Mouse (Mus musculus): Measurements from ENCODE around the gene Mast3. TPM values are rescaled to one million over a fixed set of nuclear protein-coding genes. Genes with fewer than 3 reads are reported as not detected.
A peak's percentile ranks its signal among the peaks of the same experiment; 100 is the strongest.

Gene Mast3
- polyA plus RNA-seq, 1 experiment from 2014 or later: 13.5 TPM

DNA sequence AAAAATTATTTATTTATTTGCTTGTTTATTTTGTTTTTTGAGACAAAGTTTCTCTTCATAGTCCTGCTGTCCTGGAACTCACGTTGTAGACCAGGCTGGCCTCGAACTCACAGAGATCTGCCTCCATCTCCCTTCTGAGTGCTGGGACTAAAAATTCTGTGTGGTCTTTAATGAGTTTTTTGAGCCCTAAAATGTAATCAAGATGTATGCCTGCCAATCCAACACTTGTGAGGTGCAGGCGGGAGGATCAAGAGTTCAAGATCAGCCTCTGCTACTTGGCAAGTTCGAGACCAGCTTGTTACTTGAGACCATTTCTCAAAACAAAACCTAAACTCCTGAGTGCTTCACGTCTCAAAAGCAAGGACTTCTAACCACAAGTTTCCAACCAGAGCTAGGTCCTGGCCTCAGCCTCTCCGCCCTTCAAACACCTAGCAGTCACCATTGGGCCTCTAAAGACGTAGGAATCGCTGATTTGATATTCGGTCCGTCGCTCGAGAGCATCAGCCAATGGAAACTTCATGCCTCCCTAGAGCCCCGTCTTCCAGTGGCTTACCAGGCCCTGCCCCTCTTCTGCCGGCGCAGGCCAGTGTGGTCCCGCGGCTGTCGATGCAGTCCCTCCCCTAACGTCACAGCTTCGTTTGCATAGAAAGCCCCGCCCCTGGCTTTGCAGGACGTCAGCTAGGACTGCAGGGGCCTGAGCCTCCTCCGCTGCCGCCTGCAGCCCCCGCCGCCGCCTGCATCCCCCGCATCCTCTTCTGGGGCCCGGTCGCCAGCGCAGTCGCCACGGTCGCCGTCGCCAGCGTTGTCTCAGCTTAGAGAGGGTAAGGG, 50.6 kb downstream of the Mast3 start, which contains the start of gene Rab3a:
TSS of gene Rab3a (plus strand) at position 637 of the 828 bp plus-strand sequence.
- H3K9ac ChIP-seq (ENCODE audit: low read depth, low read length): peak within 1 kb of the TSS; percentile 84
- ATAC-seq (ENCODE audit: low read depth): peak; percentile 99
- H3K27ac ChIP-seq (replicated peaks; ENCODE audit: low read depth, low read length): peak within 1 kb of the TSS; percentile 84
- H3K4me2 ChIP-seq (ENCODE audit: low read depth, low read length): peak within 1 kb of the TSS; percentile 94
- H3K9me3 ChIP-seq (ENCODE audit: control insufficient read depth, low read length): no peaks in the 10 kb centered on the region
- 10% methylated on average over 30 of the region's 37 CpGs for WGBS
- peak; percentile 100 for DNase-seq (ENCODE audit: low spot score)
- H3K27me3 ChIP-seq (replicated peaks; ENCODE audit: control insufficient read depth, insufficient read depth, low read length): peaks cover 3% of the 10 kb centered on the region; the same call in 1 of the 2 replicates
- H3K4me3 ChIP-seq (ENCODE audit: low read depth, low read length): peak within 1 kb of the TSS; percentile 76
- H3K36me3 ChIP-seq (ENCODE audit: control insufficient read depth, insufficient read depth, low read length): peaks cover 30% of the 10 kb centered on the region
- H3K4me1 ChIP-seq (ENCODE audit: control insufficient read depth, insufficient read depth, low read length): peaks cover 22% of the 10 kb centered on the region

DNA sequence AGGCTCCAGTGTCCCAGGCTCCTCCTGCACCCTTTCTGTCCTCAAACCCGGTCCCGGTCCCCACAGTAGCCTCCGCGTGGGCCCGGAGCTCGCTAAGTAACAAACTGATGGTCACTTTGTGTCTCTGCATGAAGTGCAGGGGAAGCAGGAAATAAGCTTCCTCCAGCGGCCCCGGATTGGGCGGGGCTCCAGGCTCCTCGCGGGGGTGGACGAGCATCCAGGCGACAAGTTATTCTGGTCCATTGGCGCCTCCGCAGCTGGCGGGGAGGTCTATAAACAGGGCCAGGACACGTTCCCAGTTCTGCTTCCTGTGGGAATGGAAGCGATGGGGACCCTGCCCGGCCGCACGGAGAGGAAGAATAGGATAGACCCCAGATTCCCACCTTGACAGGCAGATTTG, 51.7 kb downstream of the Mast3 start:
- Histone ChIP-seq H3K9me3 (ENCODE audit: control insufficient read depth, low read length) (no peaks in the 10 kb centered on the region), H3K4me3 (ENCODE audit: low read depth, low read length) (no peak overlapping the region), H3K36me3 (ENCODE audit: control insufficient read depth, insufficient read depth, low read length) (peaks cover 22% of the 10 kb centered on the region), H3K9ac (ENCODE audit: low read depth, low read length) (peak overlapping the region; percentile 32; the same call in 1 of the 2 replicates), H3K27me3 (replicated peaks; ENCODE audit: control insufficient read depth, insufficient read depth, low read length) (peaks cover 13% of the 10 kb centered on the region), H3K27ac (replicated peaks; ENCODE audit: low read depth, low read length) (peak overlapping the region; percentile 68), H3K4me1 (ENCODE audit: control insufficient read depth, insufficient read depth, low read length) (peaks cover 22% of the 10 kb centered on the region), H3K4me2 (ENCODE audit: low read depth, low read length) (peak overlapping the region; percentile 30)
- DNase-seq (ENCODE audit: low spot score): peak; percentile 78
- no peak for ATAC-seq (ENCODE audit: low read depth)
- 17% methylated on average over 21 of the region's 21 CpGs for WGBS

DNA sequence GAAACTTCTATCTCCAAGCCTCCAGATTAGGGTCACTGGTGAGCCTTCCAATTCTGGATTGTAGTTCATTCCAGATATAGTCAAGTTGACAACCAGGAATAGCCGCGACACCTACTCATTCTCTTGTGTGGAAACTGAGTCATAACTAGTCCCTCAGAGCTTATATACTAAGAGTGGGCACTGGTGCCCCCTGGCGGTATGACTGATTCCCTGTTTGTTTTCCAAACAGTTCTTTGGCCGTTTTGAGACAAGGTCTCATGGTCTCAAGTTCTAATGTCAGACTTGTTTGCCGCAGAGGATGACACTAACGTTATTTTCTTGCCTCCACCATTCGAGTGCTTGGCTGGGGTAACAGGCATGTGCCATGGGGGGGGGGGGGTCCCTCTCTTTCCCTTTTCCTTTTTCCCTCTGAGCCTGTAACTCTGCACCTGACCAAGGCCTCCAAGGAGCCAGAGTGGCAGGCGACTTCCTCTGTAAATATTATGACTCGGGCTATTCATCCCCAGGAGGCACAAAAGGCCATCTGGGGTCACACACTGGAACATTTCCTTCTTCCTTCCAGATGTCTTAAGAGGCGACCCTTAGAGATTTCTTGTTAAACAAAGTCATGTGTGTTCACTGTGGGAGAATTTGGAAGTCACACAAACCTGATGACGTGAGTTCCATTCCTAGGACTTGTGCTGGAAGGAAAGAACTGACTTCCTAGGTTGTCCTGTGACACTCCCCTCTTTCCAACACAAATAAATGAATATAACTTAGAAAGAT, 52.7 kb downstream of the Mast3 start:
- peaks cover 22% of the 10 kb centered on the region for H3K4me1 ChIP-seq (ENCODE audit: control insufficient read depth, insufficient read depth, low read length)
- WGBS: 18% methylated on average over 11 of the region's 11 CpGs
- no peaks in the 10 kb centered on the region for H3K9me3 ChIP-seq (ENCODE audit: control insufficient read depth, low read length)
- peak overlapping the region; percentile 68; the same call in 1 of the 2 replicates for H3K27ac ChIP-seq (replicated peaks; ENCODE audit: low read depth, low read length)
- ATAC-seq (ENCODE audit: low read depth): no peak
- H3K4me2 ChIP-seq (ENCODE audit: low read depth, low read length): no peak overlapping the region
- no peak overlapping the region for H3K9ac ChIP-seq (ENCODE audit: low read depth, low read length)
- H3K4me3 ChIP-seq (ENCODE audit: low read depth, low read length): no peak overlapping the region
- peaks cover 20% of the 10 kb centered on the region for H3K27me3 ChIP-seq (replicated peaks; ENCODE audit: control insufficient read depth, insufficient read depth, low read length)
- peaks cover 14% of the 10 kb centered on the region for H3K36me3 ChIP-seq (ENCODE audit: control insufficient read depth, insufficient read depth, low read length)
- DNase-seq (ENCODE audit: low spot score): peak; percentile 64

DNA sequence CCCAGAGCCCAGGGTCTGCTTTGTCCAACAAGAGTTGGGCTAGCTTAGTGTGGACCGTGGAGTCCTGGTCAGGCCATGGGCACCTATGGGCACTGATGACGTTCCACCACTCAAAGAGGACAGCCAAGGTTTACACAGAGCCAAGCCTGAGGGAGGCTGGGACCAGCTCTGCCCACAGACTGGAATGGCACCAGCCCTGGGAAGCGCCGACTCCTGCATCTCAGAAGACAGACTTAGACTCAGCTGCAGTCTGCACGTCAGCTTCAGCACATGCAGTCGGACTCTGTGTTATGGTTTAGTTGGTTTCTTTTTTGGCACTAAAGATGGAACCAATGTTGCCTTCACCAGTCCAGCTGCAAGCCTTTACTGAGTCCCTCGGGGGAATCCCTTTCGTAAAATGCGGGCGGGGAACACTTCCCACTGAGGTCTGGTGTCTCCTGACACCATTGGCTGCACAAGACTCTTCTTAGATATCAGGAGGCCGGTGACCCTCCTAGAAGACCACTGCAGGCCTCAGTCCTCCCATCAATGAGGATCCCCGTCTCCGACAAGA, 54.6 kb downstream of the Mast3 start:
- Histone ChIP-seq H3K27me3 (replicated peaks; ENCODE audit: control insufficient read depth, insufficient read depth, low read length) (peaks cover 39% of the 10 kb centered on the region), H3K4me1 (ENCODE audit: control insufficient read depth, insufficient read depth, low read length) (peaks cover 17% of the 10 kb centered on the region), H3K4me3 (ENCODE audit: low read depth, low read length) (no peak overlapping the region), H3K9me3 (ENCODE audit: control insufficient read depth, low read length) (no peaks in the 10 kb centered on the region), H3K36me3 (ENCODE audit: control insufficient read depth, insufficient read depth, low read length) (no peaks in the 10 kb centered on the region), H3K27ac (replicated peaks; ENCODE audit: low read depth, low read length) (no peak overlapping the region), H3K9ac (ENCODE audit: low read depth, low read length) (no peak overlapping the region), H3K4me2 (ENCODE audit: low read depth, low read length) (no peak overlapping the region)
- no peak for DNase-seq (ENCODE audit: low spot score)
- ATAC-seq (ENCODE audit: low read depth): no peak
- 71% methylated on average over 13 of the region's 13 CpGs for WGBS

DNA sequence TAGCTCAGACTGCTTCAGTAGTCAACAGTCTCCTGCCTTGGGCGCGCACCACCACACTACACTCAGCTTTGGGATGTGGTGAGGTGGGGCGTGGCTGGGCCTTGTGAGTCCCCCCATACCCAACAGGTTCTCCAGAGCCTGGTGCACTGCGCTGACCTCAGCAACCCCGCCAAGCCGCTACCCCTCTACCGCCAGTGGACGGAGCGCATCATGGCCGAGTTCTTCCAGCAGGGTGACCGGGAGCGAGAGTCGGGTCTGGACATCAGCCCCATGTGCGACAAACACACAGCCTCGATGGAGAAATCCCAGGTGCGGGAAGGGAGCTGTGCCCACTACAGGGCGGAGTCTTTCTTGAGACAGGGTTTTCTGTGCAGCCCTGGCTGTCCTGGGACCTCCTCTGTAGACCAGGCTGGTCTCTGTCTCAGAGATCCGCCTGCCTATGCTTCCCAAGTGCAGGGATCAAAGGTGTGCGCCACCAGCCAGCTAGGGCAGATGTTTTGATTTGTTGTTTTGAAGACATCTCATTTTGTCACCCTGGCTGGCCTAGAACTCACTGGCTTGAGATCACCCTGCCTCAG, 55.7 kb downstream of the Mast3 start:
- H3K9me3 ChIP-seq (ENCODE audit: control insufficient read depth, low read length): no peaks in the 10 kb centered on the region
- no peak overlapping the region for H3K9ac ChIP-seq (ENCODE audit: low read depth, low read length)
- no peak overlapping the region for H3K4me3 ChIP-seq (ENCODE audit: low read depth, low read length)
- H3K36me3 ChIP-seq (ENCODE audit: control insufficient read depth, insufficient read depth, low read length): no peaks in the 10 kb centered on the region
- no peak for ATAC-seq (ENCODE audit: low read depth)
- WGBS: 81% methylated on average over 19 of the region's 19 CpGs
- no peak overlapping the region for H3K4me2 ChIP-seq (ENCODE audit: low read depth, low read length)
- H3K27ac ChIP-seq (replicated peaks; ENCODE audit: low read depth, low read length): no peak overlapping the region
- peaks cover 49% of the 10 kb centered on the region for H3K27me3 ChIP-seq (replicated peaks; ENCODE audit: control insufficient read depth, insufficient read depth, low read length)
- no peak for DNase-seq (ENCODE audit: low spot score)
- H3K4me1 ChIP-seq (ENCODE audit: control insufficient read depth, insufficient read depth, low read length): peaks cover 14% of the 10 kb centered on the region

DNA sequence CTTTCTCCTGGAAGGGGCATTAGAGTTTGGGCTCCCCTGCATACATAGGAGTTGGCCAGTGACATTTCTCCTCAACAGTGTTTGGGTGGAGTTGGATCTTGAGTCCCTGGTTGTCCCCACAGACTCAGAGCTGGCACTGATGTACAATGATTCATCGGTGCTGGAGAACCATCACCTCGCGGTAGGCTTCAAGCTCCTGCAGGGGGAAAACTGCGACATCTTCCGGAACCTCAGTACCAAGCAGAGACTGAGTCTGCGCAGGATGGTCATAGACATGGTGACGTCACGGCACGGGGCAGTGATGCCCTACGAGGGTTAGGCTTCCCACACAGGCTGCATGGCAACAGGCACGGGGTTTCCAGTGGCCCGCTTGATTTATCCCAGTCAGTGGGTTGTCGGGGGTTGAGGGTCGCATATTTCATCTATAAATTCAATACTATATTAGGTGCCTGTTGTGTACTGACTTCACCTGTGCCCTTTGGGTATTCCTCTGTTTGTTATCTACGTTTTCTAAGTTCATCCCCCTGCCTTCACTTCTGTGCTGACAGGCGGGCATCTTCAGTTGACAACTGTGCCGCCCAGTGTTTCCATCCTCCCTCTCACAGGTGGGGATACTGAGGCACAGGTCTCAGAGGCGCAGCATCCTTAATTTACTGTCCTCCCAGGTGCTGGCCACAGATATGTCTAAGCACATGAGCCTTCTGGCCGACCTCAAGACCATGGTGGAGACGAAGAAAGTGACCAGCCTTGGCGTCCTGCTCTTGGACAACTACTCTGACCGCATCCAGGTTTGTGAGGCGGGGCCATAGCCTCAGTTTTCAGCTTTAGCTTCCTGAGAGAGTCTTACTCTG, 56.4 kb downstream of the Mast3 start:
- Histone ChIP-seq H3K27ac (replicated peaks; ENCODE audit: low read depth, low read length) (no peak overlapping the region), H3K27me3 (replicated peaks; ENCODE audit: control insufficient read depth, insufficient read depth, low read length) (peaks cover 56% of the 10 kb centered on the region), H3K9me3 (ENCODE audit: control insufficient read depth, low read length) (no peaks in the 10 kb centered on the region), H3K36me3 (ENCODE audit: control insufficient read depth, insufficient read depth, low read length) (no peaks in the 10 kb centered on the region), H3K9ac (ENCODE audit: low read depth, low read length) (no peak overlapping the region), H3K4me3 (ENCODE audit: low read depth, low read length) (no peak overlapping the region), H3K4me2 (ENCODE audit: low read depth, low read length) (no peak overlapping the region), H3K4me1 (ENCODE audit: control insufficient read depth, insufficient read depth, low read length) (peaks cover 17% of the 10 kb centered on the region)
- DNase-seq (ENCODE audit: low spot score): no peak
- no peak for ATAC-seq (ENCODE audit: low read depth)
- WGBS: 82% methylated on average over 23 of the region's 23 CpGs

DNA sequence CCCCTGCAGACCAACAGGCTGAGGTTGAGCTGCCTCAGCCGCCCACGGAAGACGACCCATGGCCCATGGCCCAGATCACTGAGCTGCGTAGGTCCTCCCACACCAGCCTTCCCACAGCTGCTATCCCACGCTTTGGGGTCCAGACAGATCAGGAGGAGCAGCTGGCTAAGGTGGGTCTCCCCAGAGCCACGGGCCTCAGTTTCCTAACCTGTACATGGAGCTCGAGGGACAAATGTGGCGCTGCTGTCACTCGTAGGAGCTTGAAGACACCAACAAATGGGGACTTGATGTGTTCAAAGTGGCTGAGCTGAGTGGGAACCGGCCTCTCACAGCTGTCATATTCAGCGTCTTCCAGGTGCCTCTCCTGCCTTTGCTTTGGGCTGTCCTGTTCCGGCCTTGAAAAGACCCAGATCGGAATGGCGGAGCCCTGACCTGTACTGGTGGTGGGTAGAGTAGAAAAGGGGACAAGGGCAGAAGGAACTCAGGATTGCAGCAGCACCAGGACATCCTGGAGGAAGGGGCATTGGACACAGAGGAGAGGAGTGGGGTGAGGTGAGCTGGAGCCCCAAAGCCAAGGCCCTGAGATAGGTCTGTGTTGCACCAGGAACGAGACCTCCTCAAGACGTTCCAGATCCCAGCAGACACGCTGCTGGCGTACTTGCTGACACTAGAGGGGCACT, 57.5 kb downstream of the Mast3 start:
- 85% methylated on average over 18 of the region's 18 CpGs for WGBS
- peaks cover 6% of the 10 kb centered on the region; the same call in 1 of the 2 replicates for H3K4me1 ChIP-seq (ENCODE audit: control insufficient read depth, insufficient read depth, low read length)
- no peak overlapping the region for H3K4me3 ChIP-seq (ENCODE audit: low read depth, low read length)
- H3K9me3 ChIP-seq (ENCODE audit: control insufficient read depth, low read length): no peaks in the 10 kb centered on the region
- H3K27ac ChIP-seq (replicated peaks; ENCODE audit: low read depth, low read length): no peak overlapping the region
- ATAC-seq (ENCODE audit: low read depth): no peak
- peaks cover 67% of the 10 kb centered on the region for H3K27me3 ChIP-seq (replicated peaks; ENCODE audit: control insufficient read depth, insufficient read depth, low read length)
- no peak overlapping the region for H3K9ac ChIP-seq (ENCODE audit: low read depth, low read length)
- no peaks in the 10 kb centered on the region for H3K36me3 ChIP-seq (ENCODE audit: control insufficient read depth, insufficient read depth, low read length)
- no peak overlapping the region for H3K4me2 ChIP-seq (ENCODE audit: low read depth, low read length)
- DNase-seq (ENCODE audit: low spot score): no peak

Data from embryonic facial prominence, embryonic 14.5 days (tissue).